Mouse (Mus musculus) limb, embryonic 12.5 days (tissue): ENCODE data around the gene Pwwp2a. TPM values are rescaled to one million over a fixed set of nuclear protein-coding genes. Genes with fewer than 3 reads are reported as not detected.

Experiments used
- polyA plus RNA-seq: library from polyadenylated mRNA; unstranded; fragments of >200 nt; fragmentation: Nextera tagmentation; extraction: Ambion mirVana; gene quantifications from 2 replicates; pipeline ENCODE4 v1.2.1, GENCODE M21; 2016

The Pwwp2a gene
- polyA plus RNA-seq, 1 experiment from 2014 or later = 43.4 TPM

Other genes with a start within 250 kb of the Pwwp2a start
- 58.5 and 68.0 TPM in 2 replicates for gene Slu7, start 248.3 kb upstream of the Pwwp2a start, polyA plus RNA-seq
- 3.2 and 5.0 TPM in 2 replicates for gene C1qtnf2, start 207.7 kb upstream of the Pwwp2a start, polyA plus RNA-seq
- gene Ccnjl, start 153.2 kb upstream of the Pwwp2a start, polyA plus RNA-seq = 22.6 and 23.3 TPM in 2 replicates
- 4.6 and 6.3 TPM in 2 replicates for gene 4933415A04Rik, start 95.0 kb upstream of the Pwwp2a start, polyA plus RNA-seq
- gene Fabp6, start 80.5 kb upstream of the Pwwp2a start, polyA plus RNA-seq = not detected in 2 replicates
- 74.4 and 74.8 TPM in 2 replicates for gene Ttc1, start 66.0 kb downstream of the Pwwp2a start, polyA plus RNA-seq
- gene Adra1b, start 219.2 kb downstream of the Pwwp2a start, polyA plus RNA-seq = 0.69 and 1.1 TPM in 2 replicates